Mouse (Mus musculus): Measurements from ENCODE around the gene Rprd1b.

Gene Rprd1b

GRCm38 (mm10) chr2:158177574-158177973 lies 149.3 kb downstream of the Rprd1b start:
- DNase-seq (ENCODE audit: low spot score) = no peak

- no peak for DNase-seq (ENCODE audit: low spot score)
Observed at GRCm38 (mm10) chr2:158178139-158178538, 149.8 kb downstream of the Rprd1b start.

GRCm38 (mm10) chr2:158178696-158179369 lies 150.5 kb downstream of the Rprd1b start:
- DNase-seq (ENCODE audit: low spot score) = no peak

- DNase-seq (ENCODE audit: low spot score) = no peak
Observed at GRCm38 (mm10) chr2:158179370-158180111, 151.2 kb downstream of the Rprd1b start.

- DNase-seq (ENCODE audit: low spot score) = no peak
Observed at GRCm38 (mm10) chr2:158180797-158181196, 152.5 kb downstream of the Rprd1b start.

Data from layer of hippocampus, adult 11-12 months (tissue).